In the genomic region with DNA sequence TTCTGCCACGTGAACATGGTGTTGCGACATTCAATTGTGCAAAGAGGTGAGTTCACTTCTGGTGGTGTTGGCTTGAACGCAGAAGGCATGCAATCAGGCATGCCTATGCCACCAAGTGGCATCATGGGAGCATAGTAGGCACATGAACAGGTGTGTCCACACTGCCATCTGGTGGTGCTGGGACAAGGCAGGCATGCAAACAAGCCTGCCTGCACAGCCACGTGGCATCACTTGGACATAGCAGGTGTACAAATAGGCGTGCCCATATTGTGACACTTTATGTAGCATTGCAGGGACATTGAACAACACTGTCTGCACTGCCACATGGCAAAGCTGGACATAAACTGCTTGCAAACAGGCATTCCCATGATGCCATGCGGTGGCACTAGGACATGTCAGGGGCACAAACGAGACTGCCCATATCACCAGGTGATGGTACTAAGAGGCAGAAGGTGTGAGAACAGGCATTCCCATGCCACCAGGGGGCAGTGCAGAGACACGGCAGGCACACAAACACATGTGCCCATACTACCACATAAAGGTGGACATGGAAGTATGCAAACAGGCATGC, we compare ENCODE assay signal across 9 mouse cellular contexts. TPM values are rescaled to one million over a fixed set of nuclear protein-coding genes. Genes with fewer than 3 reads are reported as not detected.
DNase-seq lines count a peak whose midpoint lies in the region; ATAC-seq and TF ChIP-seq lines count a peak whose summit lies in the region.
"Had no signal": no experiment of that assay in that cellular context is flagged by ENCODE, and none has a peak within 500 bp of the region (broad histone marks: within the 10 kb centered on the region; RNA-seq: fewer than 3 reads in every experiment).

No protein-coding gene starts in this region.

- no peak for TF ChIP-seq EP300 in CH12.LX (IDR thresholded peaks at IDR 0.05; ENCODE audit: low read length)

- H3K9ac ChIP-seq in CH12.LX (ENCODE audit: insufficient read depth, low read depth) = no peak overlapping the region
- H3K9ac ChIP-seq: hindbrain, embryonic 15.5 days had no signal

- H3K4me3 ChIP-seq in CH12.LX (replicated peaks in 1 of 3; ENCODE audit: low read depth in 2 of 3, low read length in 2 of 3, poor library complexity in 1 of 3) = peak overlapping the region in 1 of 3 experiments; percentile 10
- H3K4me3 ChIP-seq: hindbrain, embryonic 15.5 days had no signal

- DNase-seq in CH12.LX (ENCODE audit: extremely low read depth) (peak; percentile 76), ZHBTc4 (ENCODE audit: low read depth, low spot score) (peak; percentile 77)
- peak; percentile 72 for DNase-seq in embryo, embryonic 10.5 days (ENCODE audit: low spot score)
- peak; percentile 75 to 76 for DNase-seq in heart, postnatal 14 days
- DNase-seq in layer of hippocampus, postnatal 14 days (ENCODE audit: low spot score in 2 of 2) = peak; percentile 58 to 70
- DNase-seq in right cerebral cortex, postnatal 10 days (ENCODE audit: low spot score in 2 of 2) = peak; percentile 81
- DNase-seq in urinary bladder, postnatal 36 days (ENCODE audit: low spot score in 2 of 2) = peak; percentile 48 to 66

- no peaks in the 10 kb centered on the region for H3K9me3 ChIP-seq in CH12.LX (replicated peaks; ENCODE audit: low read length)
- H3K9me3 ChIP-seq: hindbrain, embryonic 15.5 days had no signal

- dilution Hi-C loops in CH12.LX (cut with MboI; ENCODE audit: extremely low pct_ligation_motif_present, extremely low pct_unique_long_range_greater_than_20kb, low sequenced_read_pairs) = no loop called here

- TF ChIP-seq RAD21 in CH12.LX (IDR thresholded peaks at IDR 0.05; ENCODE audit: low read depth, low read length) = peak; percentile 84

- no peaks in the 10 kb centered on the region for H3K36me3 ChIP-seq in CH12.LX (replicated peaks in 1 of 2; ENCODE audit: control insufficient read depth in 1 of 2, insufficient read depth in 1 of 2, low read length in 1 of 2)
- H3K36me3 ChIP-seq: hindbrain, embryonic 15.5 days had no signal

- intact Hi-C loops in heart, postnatal 14 days (cut with DNase I) = loop anchor here (1.0 kb wide), 2 partner anchors 64 to 569 kb away; no protein-coding TSS in a partner anchor

- no peak for TF ChIP-seq POLR2A in CH12.LX (IDR thresholded peaks at IDR 0.05; ENCODE audit: low read depth, low read length)

- peak; percentile 80 to 98 for TF ChIP-seq CTCF in CH12.LX (conservative IDR thresholded peaks at IDR 0.05 in 1 of 2, IDR thresholded peaks at IDR 0.05 in 1 of 2; ENCODE audit: low read depth in 2 of 2, low read length in 2 of 2)

- in situ Hi-C loops in CH12.LX (cut with MboI; ENCODE audit: low pct_ligation_motif_present, low pct_unique_long_range_greater_than_20kb, low sequenced_read_pairs) = loop anchor here (25.0 kb wide), 1 partner anchor 483 kb away; a partner anchor contains a TSS

- H3K27me3 ChIP-seq in CH12.LX (replicated peaks) = no peaks in the 10 kb centered on the region
- H3K27me3 ChIP-seq: hindbrain, embryonic 15.5 days had no signal

- ATAC-seq in megakaryocyte, adult 5-6 weeks (ENCODE audit: poor library complexity, severe bottlenecking) = peak; percentile 72

- peaks cover 12 to 33% of the 10 kb centered on the region in 2 experiments for H3K4me1 ChIP-seq in CH12.LX (ENCODE audit: control insufficient read depth in 1 of 2, insufficient read depth in 2 of 2)
- H3K4me1 ChIP-seq: hindbrain, embryonic 15.5 days had no signal

- no peak overlapping the region for H3K4me2 ChIP-seq in CH12.LX (ENCODE audit: insufficient read depth, low read depth, poor library complexity, severe bottlenecking)
- H3K4me2 ChIP-seq: hindbrain, embryonic 15.5 days had no signal

- H3K79me2 ChIP-seq in CH12.LX (replicated peaks; ENCODE audit: control insufficient read depth, extremely low read depth, insufficient read depth, poor library complexity, severe bottlenecking) = no peaks in the 10 kb centered on the region

- no peak overlapping the region for H3K27ac ChIP-seq in CH12.LX (ENCODE audit: insufficient read depth, low read depth)
- H3K27ac ChIP-seq: hindbrain, embryonic 15.5 days had no signal

TF ChIP-seq in CH12.LX, 34 proteins besides CTCF, POLR2A, EP300 and RAD21:
- TF ChIP-seq ELF1 (IDR thresholded peaks at IDR 0.05; ENCODE audit: low read depth, low read length) (no peak), ETS1 (conservative IDR thresholded peaks at IDR 0.05; ENCODE audit: low read depth, low read length) (no peak), PAX5 (IDR thresholded peaks at IDR 0.05; ENCODE audit: low read length) (no peak), TBP (conservative IDR thresholded peaks at IDR 0.05; ENCODE audit: low read depth, low read length) (no peak), MAZ (IDR thresholded peaks at IDR 0.05; ENCODE audit: low read depth, low read length) (no peak), GABPA (IDR thresholded peaks at IDR 0.05; ENCODE audit: insufficient replicate concordance, low read depth, low read length) (no peak), NRF1 (IDR thresholded peaks at IDR 0.05; ENCODE audit: low read depth, low read length) (peak; percentile 33; the same call in 1 of the 2 replicates), IRF4 (IDR thresholded peaks at IDR 0.05; ENCODE audit: low read depth, low read length) (0 out of 2 replicates have a peak, but pooled peaks have one; percentile 13), BHLHE40 (IDR thresholded peaks at IDR 0.05; ENCODE audit: low read depth, low read length) (0 out of 2 replicates have a peak, but pooled peaks have one; percentile 43), ZMIZ1 (IDR thresholded peaks at IDR 0.05; ENCODE audit: low read depth, low read length) (no peak), JUND (conservative IDR thresholded peaks at IDR 0.05; ENCODE audit: low read depth, low read length) (no peak), USF1 (IDR thresholded peaks at IDR 0.05; ENCODE audit: low read depth, low read length) (peak; percentile 34), HCFC1 (IDR thresholded peaks at IDR 0.05; ENCODE audit: low read depth, low read length) (no peak), NELFE (IDR thresholded peaks at IDR 0.05; ENCODE audit: low read depth, low read length) (peak; percentile 47; the same call in 1 of the 2 replicates), USF2 (conservative IDR thresholded peaks at IDR 0.05; ENCODE audit: low read depth, low read length) (peak; percentile 29), JUN (IDR thresholded peaks at IDR 0.05; ENCODE audit: insufficient read depth, low read depth, low read length) (no peak), TCF12 (IDR thresholded peaks at IDR 0.05; ENCODE audit: low read depth, low read length) (0 out of 2 replicates have a peak, but pooled peaks have one; percentile 46), KAT2A (IDR thresholded peaks at IDR 0.05; ENCODE audit: insufficient replicate concordance, low read length) (no peak), ZKSCAN1 (IDR thresholded peaks at IDR 0.05; ENCODE audit: borderline replicate concordance, low read depth, low read length) (no peak; the same call in 1 of the 2 replicates), CHD1 (IDR thresholded peaks at IDR 0.05; ENCODE audit: low read depth, low read length) (no peak), ZNF384 (IDR thresholded peaks at IDR 0.05; ENCODE audit: low read depth, low read length) (no peak), MYC (IDR thresholded peaks at IDR 0.05; ENCODE audit: low read depth, low read length) (peak; percentile 99), E2F4 (IDR thresholded peaks at IDR 0.05; ENCODE audit: insufficient replicate concordance, low read depth, low read length) (no peak), UBTF (IDR thresholded peaks at IDR 0.05; ENCODE audit: low read depth, low read length) (no peak), ZC3H11A (IDR thresholded peaks at IDR 0.05; ENCODE audit: low read depth, low read length) (peak; percentile 67), MXI1 (IDR thresholded peaks at IDR 0.05; ENCODE audit: low read depth, low read length) (peak; percentile 95), CHD2 (IDR thresholded peaks at IDR 0.05; ENCODE audit: low read length) (no peak), MAX (IDR thresholded peaks at IDR 0.05; ENCODE audit: low read length) (peak; percentile 98), RCOR1 (conservative IDR thresholded peaks at IDR 0.05; ENCODE audit: low read depth, low read length) (no peak), MEF2A (IDR thresholded peaks at IDR 0.05; ENCODE audit: borderline replicate concordance, low read depth, low read length) (no peak), POLR2AphosphoS2 (IDR thresholded peaks at IDR 0.05; ENCODE audit: low read depth, low read length) (no peak), MAFK (IDR thresholded peaks at IDR 0.05; ENCODE audit: insufficient replicate concordance, low read length) (no peak), SMC3 (IDR thresholded peaks at IDR 0.05; ENCODE audit: low read depth, low read length) (peak; percentile 91), SIN3A (IDR thresholded peaks at IDR 0.05; ENCODE audit: low read length) (peak; percentile 69)

RNA-seq across cellular contexts. Expression of a gene that starts 27.8 kb away (rescaled TPM):
- 52.0 and 87.2 TPM in 2 replicates for total RNA-seq in CH12.LX (2012; rRNA removed)
- 138 and 141 TPM in 2 replicates for total RNA-seq in CH12.LX (2014; rRNA removed)
- 38.4 and 39.9 TPM in 2 replicates for polyA plus RNA-seq in CH12.LX (2012; ENCODE audit: insufficient read length, low read depth)
- 10 to 100 TPM; 24.5 to 34.7 TPM for total RNA-seq in heart, postnatal 14 days (2021)
- total RNA-seq in layer of hippocampus, postnatal 14 days (2021) = 10 to 100 TPM; 33.5 to 39.5 TPM
- 9.6 and 14.3 TPM in 2 replicates for total RNA-seq in megakaryocyte, adult 5-6 weeks (2015)
- 19.2 and 25.0 TPM in 2 replicates for total RNA-seq in megakaryocyte, adult 5-6 weeks (2017)
